Mouse (Mus musculus): Measurements from ENCODE around the gene Olfr1184. TPM values are rescaled to one million over a fixed set of nuclear protein-coding genes. Genes with fewer than 3 reads are reported as not detected.
"Not testable (repeated sequence)": the region's sequence is repeated elsewhere in the genome, so short reads cannot be mapped to it uniquely, and the experiment has no call there.

The Olfr1184 gene
- not detected for total RNA-seq (2021)
- long read RNA-seq, experiment 1, result 0 reads
- long read RNA-seq, experiment 2, result 0 reads

- DNase-seq (ENCODE audit: low spot score in 2 of 2), result no peak
Observed at GRCm38 (mm10) chr2:88483298-88483697, at the start of gene Olfr1184. Gene Olfr1184, plus strand, starts transcription at chr2:88483598.

DNA sequence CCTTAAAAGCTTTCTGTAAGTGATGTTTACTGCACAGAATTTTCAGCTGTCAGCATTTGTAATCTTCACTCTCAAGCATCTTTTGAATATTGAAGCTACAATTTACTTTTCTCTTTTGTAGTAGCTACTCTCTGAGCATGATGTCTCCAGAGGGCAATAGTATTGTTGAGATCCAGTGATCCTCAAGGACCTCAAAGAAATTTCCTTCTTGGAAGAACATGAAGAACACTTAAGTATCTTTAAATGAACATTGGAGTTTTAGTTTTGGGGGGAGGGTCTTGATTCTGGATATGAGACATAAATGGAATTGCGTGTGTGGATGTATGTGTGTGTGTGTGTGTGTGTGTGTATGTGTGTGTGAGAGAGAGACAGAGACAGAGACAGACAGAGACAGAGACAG is 34.4 kb upstream of the Olfr1184 start, which contains the start of gene Gm13757:
TSS of gene Gm13757 (minus strand) at position 101 of the 400 bp plus-strand sequence.
- DNase-seq (ENCODE audit: low spot score in 2 of 2), result no peak

GRCm38 (mm10) chr2:88454567-88454966 is 28.8 kb upstream of the Olfr1184 start, which contains the start of gene Olfr1183:
Gene Olfr1183, plus strand, starts transcription at chr2:88454867.
- DNase-seq (ENCODE audit: low spot score in 2 of 2), result not testable (repeated sequence)

GRCm38 (mm10) chr2:88493020-88493419 is 9.6 kb downstream of the Olfr1184 start, which contains the start of gene Olfr1185-ps1:
Gene Olfr1185-ps1, plus strand, starts transcription at chr2:88493320.
- DNase-seq (ENCODE audit: low spot score in 2 of 2), result no peak

- no peak for DNase-seq (ENCODE audit: low spot score in 2 of 2)
Observed at GRCm38 (mm10) chr2:88518251-88518650, 34.9 kb downstream of the Olfr1184 start, which contains the start of gene Olfr1186. Gene Olfr1186, plus strand, starts transcription at chr2:88518551.

GRCm38 (mm10) chr2:88525720-88526119 is 42.3 kb downstream of the Olfr1184 start:
- DNase-seq (ENCODE audit: low spot score in 2 of 2), result no peak

Other genes starting within 250 kb of the Olfr1184 start
- gene Olfr1173, start 203.7 kb upstream of the Olfr1184 start, total RNA-seq (2021), result not detected
- not detected for gene Olfr1174-ps, start 168.5 kb upstream of the Olfr1184 start, total RNA-seq (2021)
- not detected for gene Olfr1175-ps, start 156.4 kb upstream of the Olfr1184 start, total RNA-seq (2021)
- gene Olfr1176, start 146.9 kb upstream of the Olfr1184 start, total RNA-seq (2021), result not detected
- not detected for gene Olfr1177-ps, start 137.1 kb upstream of the Olfr1184 start, total RNA-seq (2021)
- not detected for gene Olfr1178, start 96.5 kb upstream of the Olfr1184 start, total RNA-seq (2021)
- gene Olfr1179, start 77.1 kb upstream of the Olfr1184 start, total RNA-seq (2021), result not detected
- not detected for gene Olfr1180, start 64.4 kb upstream of the Olfr1184 start, total RNA-seq (2021)
- not detected for gene Olfr1181, start 57.4 kb upstream of the Olfr1184 start, total RNA-seq (2021)
- not detected for gene Gm13757, start 34.5 kb upstream of the Olfr1184 start, total RNA-seq (2021)
- gene Olfr1183, start 28.7 kb upstream of the Olfr1184 start, total RNA-seq (2021), result not detected
- gene Olfr1185-ps1, start 9.7 kb downstream of the Olfr1184 start, total RNA-seq (2021), result not detected
- gene Olfr1186, start 35.0 kb downstream of the Olfr1184 start, total RNA-seq (2021), result not detected
- not detected for gene Olfr1188, start 73.3 kb downstream of the Olfr1184 start, total RNA-seq (2021)
- gene Olfr1189, start 102.9 kb downstream of the Olfr1184 start, total RNA-seq (2021), result not detected
- not detected for gene Olfr1191-ps1, start 156.9 kb downstream of the Olfr1184 start, total RNA-seq (2021)
- gene Olfr1192-ps1, start 164.9 kb downstream of the Olfr1184 start, total RNA-seq (2021), result not detected
- not detected for gene Olfr1193, start 192.0 kb downstream of the Olfr1184 start, total RNA-seq (2021)
- gene Olfr1195, start 205.6 kb downstream of the Olfr1184 start, total RNA-seq (2021), result not detected
- gene Olfr1196, start 221.0 kb downstream of the Olfr1184 start, total RNA-seq (2021), result not detected
- gene Olfr1197, start 248.8 kb downstream of the Olfr1184 start, total RNA-seq (2021), result not detected